Mouse (Mus musculus) heart, adult 2 months (tissue): Measurements from ENCODE around the gene Zdhhc23.

Experiments used
- CTCF ChIP-seq: fragments of 200-600 bp; IDR thresholded peaks from 2 replicates; pipeline ENCODE4 v1.8.1; 2022; ENCODE audit warnings: antibody characterized with exemption, mild to moderate bottlenecking, moderate library complexity
- EP300 ChIP-seq: fragments of 200-500 bp; IDR thresholded peaks from 2 replicates; pipeline ENCODE4 v1.6.1; 2011; ENCODE audit warnings: low read depth, low read length, control low read depth; ENCODE audit not compliant: insufficient read depth
- POLR2A ChIP-seq: fragments of 200-500 bp; IDR thresholded peaks from 2 replicates; pipeline ENCODE4 v1.6.1; 2011; ENCODE audit warnings: mild to moderate bottlenecking, low read depth, low read length, control low read depth; ENCODE audit not compliant: insufficient read depth

- no peak for TF ChIP-seq POLR2A
- no peak for TF ChIP-seq CTCF
- TF ChIP-seq EP300, result no peak
These were observed 38.7 kb downstream of the Zdhhc23 start for GRCm38 (mm10) chr16:43940846-43941245.
